Mouse (Mus musculus) adrenal gland, postnatal 14 days (tissue): Measurements from ENCODE around the gene Reep1. TPM values are rescaled to one million over a fixed set of nuclear protein-coding genes. Genes with fewer than 3 reads are reported as not detected.

Experiments used
- DNase-seq: peaks from one replicate; pipeline ENCODE4 v3.0.0; 2021; ENCODE audit warnings: mixed read lengths
- total RNA-seq: library from RNA; stranded (reverse); gene quantifications from 2 replicates; pipeline ENCODE4 v1.2.3, GENCODE M21; 2021

Reep1 gene
- total RNA-seq, 1 experiment from 2014 or later: 8.2 TPM

DNA sequence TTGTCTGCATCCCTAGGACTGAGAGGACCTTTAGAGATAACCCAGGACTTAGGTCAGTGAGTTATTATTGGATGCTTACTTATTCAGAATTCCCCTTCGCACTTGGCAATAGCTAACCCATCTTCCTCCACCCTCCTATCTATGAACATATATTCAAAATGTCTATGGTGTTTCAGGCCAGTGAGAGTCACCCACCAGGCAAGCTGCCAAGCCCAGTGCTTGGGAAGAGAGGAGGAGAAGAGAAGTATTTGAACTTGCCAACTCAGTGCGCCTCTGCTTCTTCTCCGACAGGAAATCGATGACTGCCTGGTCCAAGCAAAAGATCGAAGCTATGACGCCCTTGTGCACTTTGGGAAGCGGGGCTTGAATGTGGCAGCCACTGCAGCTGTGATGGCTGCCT is 73.1 kb downstream of the Reep1 start:
- DNase-seq: no peak

DNA sequence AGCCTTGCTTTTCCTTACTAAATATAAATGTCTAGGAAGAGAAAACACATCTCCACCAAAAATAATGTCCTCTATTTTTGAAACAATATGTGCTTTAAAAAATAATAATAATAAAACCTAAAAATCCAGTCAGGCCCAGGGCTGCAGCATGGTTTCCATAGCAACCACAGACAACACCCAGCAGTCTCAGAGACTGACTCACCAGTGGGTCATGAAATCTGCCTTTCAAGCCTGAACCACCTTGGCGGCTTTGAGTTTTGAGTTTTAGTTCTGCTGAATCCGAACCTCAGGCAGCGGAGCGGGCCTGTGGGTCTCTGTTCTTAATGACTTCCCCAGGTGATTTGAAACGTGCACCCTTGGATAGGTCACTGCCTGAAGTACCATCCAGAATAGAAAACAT is 75.8 kb downstream of the Reep1 start:
- peak; percentile 21 for DNase-seq

DNA sequence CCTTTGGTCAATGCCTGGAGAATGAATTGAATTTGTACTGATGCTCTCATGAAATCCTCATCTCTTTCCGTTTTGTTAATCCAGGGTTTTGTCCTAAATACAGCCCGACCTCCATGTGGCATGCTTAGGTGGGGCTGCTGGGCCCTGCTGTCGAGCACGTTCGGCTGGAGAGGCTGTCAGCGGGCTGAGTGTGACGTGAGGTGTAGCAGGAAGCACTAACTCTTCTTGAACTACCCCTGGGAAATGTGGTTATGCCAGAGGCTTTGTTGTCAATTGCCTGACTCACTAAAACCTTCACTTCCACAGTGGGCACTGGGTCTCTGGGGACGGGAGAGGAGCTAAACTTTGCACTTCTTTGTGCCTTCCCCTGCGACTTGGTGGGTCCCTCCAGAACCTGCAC is 81.0 kb downstream of the Reep1 start:
- no peak for DNase-seq

DNA sequence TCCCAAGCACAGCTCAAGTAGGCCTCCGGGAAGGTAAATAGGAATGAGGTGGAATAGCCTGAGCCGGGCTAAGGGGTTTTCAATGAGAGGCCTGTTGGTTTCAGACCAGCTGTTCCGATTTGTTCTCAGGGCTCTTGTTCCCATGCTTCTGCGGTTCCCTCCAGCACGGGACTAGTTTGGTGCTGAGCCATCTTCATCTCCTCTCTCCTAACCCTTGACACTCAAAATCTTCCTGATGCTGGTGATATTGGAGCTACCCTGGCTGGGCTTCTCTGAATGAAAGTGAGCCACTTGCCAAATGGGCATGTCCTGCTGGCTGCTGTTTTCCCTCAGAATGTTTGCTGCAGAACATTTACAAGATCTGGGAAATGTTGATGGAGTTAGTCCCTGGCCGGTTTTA is 84.4 kb downstream of the Reep1 start:
- no peak for DNase-seq

DNA sequence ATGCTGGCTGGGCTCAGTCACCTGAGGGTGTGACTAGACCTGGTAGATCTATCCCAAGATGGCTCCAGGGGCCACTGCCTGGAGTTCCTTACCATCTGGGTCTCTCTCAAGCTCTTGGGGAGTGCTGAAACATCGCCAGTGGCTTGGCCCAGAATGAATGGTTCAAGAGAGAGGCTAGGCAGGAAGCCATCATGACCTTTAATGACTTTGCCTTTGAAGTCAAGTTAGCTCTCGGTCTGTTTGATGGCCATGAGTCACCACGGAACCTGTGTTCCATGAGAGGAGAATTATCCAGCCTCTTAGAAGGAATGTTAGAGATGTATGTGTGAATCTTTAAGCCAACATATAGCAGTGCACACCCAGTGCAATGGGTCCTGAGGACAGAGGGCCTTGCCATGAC is 92.0 kb downstream of the Reep1 start:
- peak; percentile 40 for DNase-seq

DNA sequence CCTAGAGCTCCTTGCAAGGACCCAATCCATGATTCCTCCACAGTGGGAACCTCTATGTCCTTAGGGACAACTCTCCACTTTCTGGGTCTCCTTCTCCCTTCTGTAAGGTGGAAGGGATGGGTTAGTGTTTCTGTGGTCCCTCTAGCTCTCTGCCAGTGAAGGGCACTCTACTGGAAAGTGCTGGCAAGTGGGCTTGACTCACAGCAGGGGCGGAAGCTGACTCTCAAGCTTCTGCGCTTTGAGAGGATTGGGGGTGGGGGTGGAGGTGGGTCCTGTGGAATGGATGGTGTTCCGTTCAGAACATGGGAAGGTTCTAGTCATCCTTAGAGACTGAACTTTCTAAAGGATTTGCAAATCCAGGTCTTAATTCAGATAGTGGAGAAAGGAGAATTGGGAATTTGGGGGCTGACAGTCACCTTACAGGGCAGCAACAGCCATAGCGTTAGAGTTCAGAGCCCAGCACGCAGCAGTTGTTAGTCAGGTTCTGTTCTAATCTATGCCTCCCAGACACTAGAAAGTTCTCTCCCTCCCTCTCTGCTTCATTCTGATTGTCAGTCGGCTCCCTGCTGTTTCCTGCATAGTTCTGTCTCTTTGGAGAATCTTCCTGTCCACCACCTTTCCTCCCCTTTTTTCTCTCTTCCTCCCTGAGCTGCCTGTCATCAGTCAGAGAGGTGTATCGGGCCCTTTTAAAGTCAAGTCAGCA is 93.8 kb downstream of the Reep1 start:
- no peak for DNase-seq

DNA sequence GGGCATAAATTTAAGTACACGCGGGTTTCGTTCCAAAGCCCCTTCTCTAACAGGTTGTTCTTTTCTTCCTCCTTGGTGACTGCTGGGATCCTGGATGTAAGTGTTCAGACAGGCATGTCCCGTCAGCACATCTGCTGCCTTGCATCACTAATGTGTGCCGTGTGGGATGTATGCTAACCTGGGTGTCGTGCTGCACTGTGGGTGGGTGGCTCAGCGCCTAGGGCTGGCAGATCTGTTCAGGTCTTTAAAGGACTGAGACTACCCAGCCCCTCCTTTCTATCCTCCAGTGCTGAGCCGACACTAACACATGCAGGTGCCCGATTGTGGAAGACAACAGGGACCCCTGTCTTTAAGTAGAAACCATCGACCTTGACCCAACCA is 94.3 kb downstream of the Reep1 start:
- no peak for DNase-seq

DNA sequence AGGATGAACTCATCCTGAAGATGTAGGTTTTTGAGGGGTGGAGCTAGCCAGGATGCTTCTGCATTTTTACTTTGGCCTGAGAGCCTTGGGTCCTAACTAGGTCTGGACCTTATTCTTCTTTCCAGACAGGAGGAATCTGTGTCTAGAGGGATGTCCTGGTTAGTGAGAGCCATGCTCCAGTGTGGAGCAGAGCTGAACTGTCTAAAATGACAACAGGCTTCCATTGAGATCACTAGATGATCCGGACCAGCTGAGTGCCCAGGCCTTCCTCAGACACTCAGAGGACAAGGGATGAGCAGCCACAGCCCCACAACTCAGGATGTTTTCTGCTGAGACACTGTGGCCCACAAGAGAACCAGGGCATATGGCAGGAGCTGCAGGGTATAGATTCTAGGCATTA is 96.2 kb downstream of the Reep1 start:
- DNase-seq: no peak

DNA sequence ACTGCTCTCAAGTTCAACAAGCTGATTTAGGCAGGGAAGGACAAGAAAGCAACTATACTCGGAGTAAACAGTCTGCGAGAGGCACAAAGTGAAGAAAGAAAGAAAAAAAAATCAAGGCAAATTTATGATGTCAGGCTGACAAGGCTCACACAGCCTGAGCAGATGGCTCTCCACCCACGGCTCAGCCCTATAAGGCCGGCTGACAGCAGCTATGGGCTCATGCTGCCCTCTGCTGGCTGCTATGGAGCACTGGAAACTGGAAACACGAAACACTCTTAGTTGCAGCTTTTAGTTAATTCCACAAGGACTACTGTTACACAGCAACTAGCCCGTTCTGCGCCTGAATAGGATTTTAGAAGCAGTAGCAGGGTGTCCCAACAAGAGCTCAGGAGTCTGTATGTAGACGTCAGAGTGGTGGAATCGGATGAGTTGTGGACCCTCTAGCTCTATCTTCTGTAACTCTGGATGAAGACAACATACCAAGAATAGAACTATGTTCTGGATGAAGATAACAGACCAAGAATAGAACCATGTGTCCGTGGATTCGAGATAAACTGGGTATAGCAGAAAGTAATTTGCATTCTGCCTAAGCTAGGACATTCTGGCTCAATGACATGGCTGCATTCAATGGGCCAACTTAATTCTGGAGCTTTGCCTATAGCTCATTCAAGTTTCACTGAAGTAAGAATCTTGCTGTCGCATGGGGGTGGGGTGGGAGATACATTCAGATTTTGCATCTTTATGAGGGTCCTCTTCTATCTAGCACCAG is 96.9 kb downstream of the Reep1 start:
- peak; percentile 83 for DNase-seq

DNA sequence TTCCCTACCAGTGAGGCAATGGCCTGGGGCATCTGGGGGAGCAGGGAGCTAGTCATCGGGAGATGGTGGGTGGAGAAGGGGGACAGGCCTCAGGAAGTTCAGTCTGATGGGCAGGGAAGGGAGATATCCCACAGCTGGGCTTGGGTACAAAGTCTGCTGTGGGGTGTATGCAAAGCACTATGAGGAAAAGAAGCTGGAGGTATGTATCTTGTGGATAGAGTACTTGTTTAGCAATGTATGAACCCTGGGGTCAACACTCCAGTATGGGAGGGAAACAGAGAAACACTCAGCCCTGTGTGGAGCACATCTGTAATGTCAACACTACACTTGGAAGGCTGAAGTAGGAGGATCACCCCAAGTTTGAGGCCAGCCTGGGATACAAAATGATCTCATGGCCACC is 99.4 kb downstream of the Reep1 start:
- no peak for DNase-seq

DNA sequence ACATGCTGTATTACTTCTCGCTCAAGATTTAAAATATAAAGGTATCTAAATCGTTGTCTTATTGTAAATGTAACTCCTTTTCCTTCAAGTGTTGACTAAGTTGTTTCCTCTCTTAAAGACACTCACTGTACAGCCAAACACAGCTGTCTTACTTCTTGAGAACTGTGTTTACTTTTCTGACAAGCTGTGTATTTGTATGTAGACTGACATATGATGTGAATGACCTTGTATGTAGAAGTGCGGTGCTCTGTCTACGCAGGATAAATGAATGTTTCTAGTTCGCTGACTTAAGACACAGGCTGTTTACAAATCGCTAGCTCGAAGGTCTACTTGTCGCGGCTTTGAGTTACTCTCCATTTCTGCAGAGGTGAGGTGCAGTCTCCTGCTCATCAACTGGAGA is 102.5 kb downstream of the Reep1 start:
- no peak for DNase-seq

DNA sequence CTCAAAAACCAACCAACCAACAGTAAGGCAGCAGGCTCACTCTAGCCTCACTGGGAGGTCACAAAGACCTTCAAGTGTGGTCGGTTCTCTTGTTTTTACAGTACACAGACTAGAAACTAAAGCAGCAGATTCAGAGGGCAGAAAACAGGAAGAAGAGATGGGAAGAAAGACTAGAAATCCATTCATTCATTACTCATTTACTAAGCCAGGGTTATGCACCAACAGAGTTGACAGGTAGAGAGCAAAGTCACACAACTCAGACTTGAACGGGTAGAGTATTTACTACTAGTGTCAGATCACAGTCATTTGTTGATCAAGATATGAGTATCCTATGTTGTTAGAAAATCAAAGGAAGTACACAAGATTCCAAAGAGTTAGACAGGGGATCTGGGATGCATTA is 105.5 kb downstream of the Reep1 start:
- DNase-seq: no peak

DNA sequence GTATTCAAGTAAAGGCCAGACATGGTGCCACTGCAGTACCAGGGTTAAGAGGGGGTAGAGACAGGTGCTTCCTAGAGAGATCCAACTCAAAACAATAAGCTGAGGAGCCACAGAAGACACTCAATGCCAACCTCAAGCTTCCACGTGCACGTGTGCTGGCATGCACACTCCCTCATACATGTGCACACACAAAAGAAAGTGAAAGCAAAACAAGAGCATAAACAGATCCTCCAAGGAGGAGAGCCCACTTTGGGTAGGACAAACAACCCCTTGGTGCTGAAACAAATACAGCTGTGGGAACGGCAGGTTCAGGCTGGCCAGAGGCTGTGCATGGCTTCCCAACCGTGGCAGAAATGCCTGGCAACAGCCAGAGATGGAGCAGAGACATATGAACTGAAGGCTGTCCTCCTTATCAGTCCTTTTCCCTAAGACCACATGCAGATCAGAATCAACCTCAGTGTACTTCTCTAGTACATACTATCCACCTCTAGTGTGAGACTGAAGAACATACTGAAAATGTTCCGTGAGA is 112.5 kb downstream of the Reep1 start:
- no peak for DNase-seq

DNA sequence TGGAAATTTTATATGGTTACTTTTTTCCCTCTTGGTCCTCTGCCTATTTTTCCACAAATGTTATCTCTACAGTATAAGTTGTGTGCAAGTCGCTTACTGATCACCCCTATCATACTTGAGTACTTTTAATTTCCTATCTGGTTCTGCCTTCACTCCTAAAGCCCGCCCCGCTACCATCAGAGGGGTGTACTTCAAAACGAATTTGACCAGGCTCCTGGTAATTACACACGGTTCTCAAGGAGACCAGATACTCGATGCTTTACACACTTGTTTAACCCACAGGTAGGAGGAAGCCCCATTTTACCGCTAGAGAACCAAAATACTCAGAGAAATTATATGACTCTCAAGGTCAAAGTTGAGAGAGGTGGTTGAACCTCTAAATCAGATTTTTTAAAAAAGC is 115.7 kb downstream of the Reep1 start:
- no peak for DNase-seq

DNA sequence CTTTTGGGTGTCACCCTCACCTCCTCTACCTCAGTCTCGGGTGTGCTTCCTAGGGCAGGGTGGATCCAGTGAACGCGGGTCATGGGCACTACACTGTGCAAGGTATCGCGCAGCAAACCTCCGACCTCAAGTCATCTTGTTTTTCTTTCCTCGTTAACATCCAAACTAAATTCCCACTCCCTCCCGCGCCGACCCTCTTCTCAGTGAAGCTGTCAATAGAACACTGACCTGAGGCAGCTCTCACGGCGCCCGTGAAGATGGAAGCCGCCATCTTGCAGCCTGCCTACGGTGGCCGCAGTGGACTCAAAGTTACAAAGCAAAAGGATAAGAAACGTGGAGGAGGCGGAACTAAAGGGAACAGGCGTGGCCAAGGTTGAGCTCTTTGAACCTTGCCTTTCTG is 116.1 kb downstream of the Reep1 start:
- DNase-seq: peak; percentile 94

DNA sequence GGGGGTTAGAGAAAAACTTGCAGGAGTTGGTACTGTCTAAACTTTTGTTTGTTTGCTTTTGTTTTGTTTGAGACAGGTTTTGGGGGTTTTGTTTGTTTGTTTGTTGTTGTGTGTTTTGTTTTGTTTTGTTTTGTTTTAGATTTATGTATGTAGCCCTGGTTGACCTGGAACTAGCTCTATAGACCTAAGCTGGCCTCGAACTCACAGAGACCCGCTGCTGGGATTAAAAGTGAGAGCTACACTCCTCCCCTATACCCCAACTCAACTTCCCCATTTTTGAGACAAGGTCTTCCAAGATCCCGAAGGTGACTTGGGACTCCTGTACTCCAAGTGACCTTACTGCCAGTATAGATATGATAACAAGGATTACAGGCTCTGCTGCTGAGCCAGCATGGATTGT is 116.6 kb downstream of the Reep1 start:
- DNase-seq: no peak

DNA sequence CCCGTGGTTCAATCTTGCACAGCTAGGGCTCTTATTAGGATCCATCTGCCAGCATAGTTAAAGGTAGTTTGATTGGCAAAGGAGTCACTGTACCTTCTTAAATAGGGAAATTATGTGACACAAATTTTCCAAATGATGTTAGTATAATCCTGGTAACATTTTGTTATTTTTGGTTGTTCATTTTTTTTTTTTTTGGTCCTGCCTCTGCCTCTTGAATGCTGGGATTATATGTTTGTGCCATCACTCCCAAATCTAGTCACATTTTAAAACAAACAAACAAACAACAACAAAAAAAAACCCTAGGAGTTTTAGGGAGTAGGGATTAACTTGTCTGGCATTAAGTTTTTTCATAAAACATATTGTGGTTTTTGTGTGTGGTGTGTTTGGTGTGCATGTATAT is 119.5 kb downstream of the Reep1 start, which contains the start of gene Mrpl35:
Mrpl35 (minus strand) TSS at position 101 of the 400 bp plus-strand sequence.
- no peak for DNase-seq

DNA sequence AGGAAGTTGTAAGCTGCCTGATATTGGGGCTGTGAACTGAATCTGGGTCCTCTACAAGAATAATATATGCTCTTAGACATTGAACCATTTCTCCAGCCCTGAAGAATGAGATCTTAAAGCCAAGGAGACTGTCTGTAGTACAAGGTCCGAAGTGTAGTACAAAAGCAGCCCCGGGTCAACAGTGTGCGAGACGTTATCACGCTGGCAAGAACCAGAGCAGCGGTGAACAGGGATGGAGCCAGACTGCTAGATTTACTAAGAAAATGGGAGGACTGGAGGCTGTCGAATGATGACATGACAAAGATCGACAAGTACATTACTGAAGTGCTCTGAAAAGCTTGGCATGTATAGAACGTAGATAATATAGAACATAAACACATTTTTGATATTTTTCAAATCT is 122.4 kb downstream of the Reep1 start:
- DNase-seq: no peak

DNA sequence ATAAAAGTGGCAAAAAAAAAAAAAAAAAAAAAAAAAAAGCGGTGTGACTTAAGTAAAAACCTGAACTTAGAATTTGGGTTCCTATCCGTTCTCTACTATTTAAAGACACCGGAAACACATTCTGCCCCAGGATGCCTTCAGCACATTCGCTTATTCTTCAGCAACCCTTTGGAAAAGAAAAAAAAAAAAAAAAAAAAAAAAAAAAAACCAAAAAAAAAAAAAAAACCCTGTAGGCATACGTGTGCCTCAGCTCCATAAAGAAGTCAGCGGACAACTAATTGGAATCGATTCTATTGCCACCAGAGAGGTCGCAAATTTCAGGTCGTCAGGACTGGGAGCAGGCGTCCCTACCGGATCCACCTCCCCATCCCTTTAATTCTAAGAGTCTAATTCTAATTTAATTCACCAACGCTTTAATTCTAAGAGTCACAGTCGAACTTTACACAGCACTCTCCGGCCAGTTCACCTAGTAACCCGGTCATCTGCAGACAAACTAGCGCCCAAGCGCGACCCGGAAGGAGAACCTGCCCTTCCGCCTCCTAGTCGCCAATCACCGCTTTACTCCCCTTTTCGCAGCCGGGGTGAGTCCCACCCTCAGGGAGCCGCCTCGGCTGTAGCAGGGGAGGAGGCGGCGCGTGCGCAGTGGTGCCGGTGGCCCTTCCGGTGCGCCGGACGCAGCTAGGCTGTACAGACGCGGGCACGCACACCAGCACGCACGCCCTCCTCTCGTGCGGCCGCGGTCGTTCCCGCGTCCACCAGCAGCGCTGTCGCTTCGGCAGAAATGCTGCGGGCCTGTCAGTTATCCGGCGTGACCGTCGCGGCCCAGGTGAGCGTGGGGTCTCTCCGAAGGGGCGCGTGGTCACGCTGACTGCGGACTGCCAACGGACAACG is 123.6 kb downstream of the Reep1 start, which contains the start of gene Immt:
Immt (plus strand) TSS at position 642 of the 891 bp plus-strand sequence.
- peak; percentile 99 for DNase-seq

DNA sequence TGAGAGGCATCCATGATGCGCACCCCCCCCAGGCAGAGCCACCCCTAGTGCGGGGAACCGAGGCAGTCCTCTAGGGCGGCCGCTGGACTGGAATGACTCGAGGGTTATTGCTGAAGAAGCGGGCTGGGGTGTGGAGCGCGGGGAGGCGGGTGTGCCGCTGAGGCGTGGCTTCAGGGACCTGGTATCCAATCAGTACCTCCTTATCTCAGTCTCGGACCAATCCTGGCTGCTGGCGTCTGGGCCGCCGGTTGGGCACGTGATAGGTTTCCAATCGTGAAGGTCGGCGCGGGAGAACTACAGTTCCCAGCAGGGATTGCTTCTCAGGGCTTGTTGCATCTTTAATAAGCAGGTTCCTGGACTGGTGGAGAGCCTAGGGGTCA is 124.2 kb downstream of the Reep1 start:
- peak; percentile 97 for DNase-seq

DNA sequence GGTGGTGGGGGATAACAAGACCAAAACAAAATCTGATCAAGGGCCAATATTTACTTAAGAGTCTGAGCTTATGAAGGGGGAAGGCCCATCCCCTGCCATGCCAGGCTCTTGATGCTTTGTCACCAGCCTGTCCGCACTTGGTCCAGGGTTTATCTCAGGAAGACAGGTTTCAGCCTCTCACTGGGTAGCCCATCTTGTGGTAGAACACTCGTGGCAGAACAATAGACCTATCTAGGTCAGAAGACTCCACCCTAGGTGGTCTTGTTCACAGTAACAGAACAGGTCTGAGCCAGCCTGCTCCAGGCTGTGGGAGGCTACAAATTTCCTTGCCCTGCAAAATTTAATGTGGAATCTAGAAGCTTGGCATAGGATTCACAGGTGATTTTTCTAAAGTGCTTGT is 129.4 kb downstream of the Reep1 start:
- DNase-seq: no peak

DNA sequence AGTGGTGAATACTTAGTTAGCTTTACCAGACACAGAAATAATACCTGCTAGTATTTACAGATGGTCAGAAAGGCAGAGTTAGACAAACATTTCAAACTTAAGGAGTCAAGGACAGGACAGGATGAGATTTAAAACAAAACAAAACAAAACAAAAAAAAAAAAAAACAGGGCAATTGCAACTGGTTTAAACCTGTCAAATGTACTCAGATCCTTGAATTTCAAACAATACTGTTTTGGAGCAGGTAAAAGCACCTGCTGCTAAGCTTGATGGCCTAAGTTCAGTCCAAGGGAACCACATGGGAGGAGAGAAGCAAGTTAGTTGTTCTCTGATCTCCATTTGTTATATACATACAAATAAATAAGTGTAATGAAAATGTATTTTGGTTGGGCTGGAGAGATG is 132.5 kb downstream of the Reep1 start:
- no peak for DNase-seq
